Comparison of ENCODE assay signal across 9 mouse cellular contexts in genomic region chrX:96162571-96162970, GRCm38 (mm10).
A peak's percentile ranks its signal among the peaks of the same experiment; 100 is the strongest.
DNase-seq lines count a peak whose midpoint lies in the region; ATAC-seq and TF ChIP-seq lines count a peak whose summit lies in the region.
"Had no signal": no experiment of that assay in that cellular context is flagged by ENCODE, and none has a peak within 500 bp of the region (broad histone marks: within the 10 kb centered on the region; RNA-seq: fewer than 3 reads in every experiment).

No protein-coding gene starts in this region.

- H3K9ac ChIP-seq in intestine, postnatal 0 days (ENCODE audit: low read depth, low read length) = no peak overlapping the region
- no peak overlapping the region for H3K9ac ChIP-seq in intestine, embryonic 15.5 days
- H3K9ac ChIP-seq in hindbrain, embryonic 16.5 days (ENCODE audit: low read depth, low read length) = no peak overlapping the region
- H3K9ac ChIP-seq: limb, embryonic 12.5 days had no signal

- H3K4me3 ChIP-seq in intestine, postnatal 0 days (ENCODE audit: low read depth, low read length) = no peak overlapping the region
- no peak overlapping the region for H3K4me3 ChIP-seq in intestine, embryonic 15.5 days (replicated peaks)
- H3K4me3 ChIP-seq in hindbrain, embryonic 16.5 days (ENCODE audit: low read length) = no peak overlapping the region
- H3K4me3 ChIP-seq: limb, embryonic 12.5 days had no signal

- H3K9me3 ChIP-seq in intestine, postnatal 0 days (ENCODE audit: control insufficient read depth) = no peaks in the 10 kb centered on the region
- no peaks in the 10 kb centered on the region for H3K9me3 ChIP-seq in intestine, embryonic 15.5 days
- no peaks in the 10 kb centered on the region for H3K9me3 ChIP-seq in hindbrain, embryonic 16.5 days (ENCODE audit: control insufficient read depth, low read length)
- H3K9me3 ChIP-seq: limb, embryonic 12.5 days had no signal

- H3K27me3 ChIP-seq in intestine, postnatal 0 days (replicated peaks; ENCODE audit: control insufficient read depth, insufficient read depth, low read length) = no peaks in the 10 kb centered on the region
- no peaks in the 10 kb centered on the region for H3K27me3 ChIP-seq in intestine, embryonic 15.5 days (replicated peaks)
- no peaks in the 10 kb centered on the region for H3K27me3 ChIP-seq in hindbrain, embryonic 16.5 days (replicated peaks; ENCODE audit: control insufficient read depth, insufficient read depth, low read length)
- H3K27me3 ChIP-seq: limb, embryonic 12.5 days had no signal

- H3K4me1 ChIP-seq in intestine, postnatal 0 days (replicated peaks; ENCODE audit: control insufficient read depth, insufficient read depth, low read length) = no peaks in the 10 kb centered on the region
- no peaks in the 10 kb centered on the region for H3K4me1 ChIP-seq in intestine, embryonic 15.5 days (replicated peaks)
- H3K4me1 ChIP-seq in hindbrain, embryonic 16.5 days (ENCODE audit: control insufficient read depth, insufficient read depth, low read depth, low read length) = no peaks in the 10 kb centered on the region
- H3K4me1 ChIP-seq: limb, embryonic 12.5 days had no signal

- no peak overlapping the region for H3K4me2 ChIP-seq in intestine, postnatal 0 days (replicated peaks; ENCODE audit: low read depth)
- no peak overlapping the region for H3K4me2 ChIP-seq in intestine, embryonic 15.5 days (replicated peaks)
- no peak overlapping the region for H3K4me2 ChIP-seq in hindbrain, embryonic 16.5 days (ENCODE audit: low read length)
- H3K4me2 ChIP-seq: limb, embryonic 12.5 days had no signal

- intact Hi-C loops in left cerebral cortex, postnatal 10 days (cut with DNase I) = no loop called here

- peak; percentile 66 for TF ChIP-seq CTCF in intestine, postnatal 0 days (IDR thresholded peaks at IDR 0.05; ENCODE audit: low read depth)

- ATAC-seq in intestine, postnatal 0 days = no peak
- no peak for ATAC-seq in intestine, embryonic 15.5 days
- no peak for ATAC-seq in hindbrain, embryonic 16.5 days

- 89% methylated on average over 2 of the region's 2 CpGs for WGBS in intestine, postnatal 0 days
- WGBS in intestine, embryonic 15.5 days = 81% methylated on average over 2 of the region's 2 CpGs
- WGBS in hindbrain, embryonic 16.5 days = 85% methylated on average over 2 of the region's 2 CpGs

- H3K36me3 ChIP-seq in intestine, postnatal 0 days (ENCODE audit: control insufficient read depth, insufficient read depth) = no peaks in the 10 kb centered on the region
- H3K36me3 ChIP-seq in intestine, embryonic 15.5 days = no peaks in the 10 kb centered on the region
- no peaks in the 10 kb centered on the region for H3K36me3 ChIP-seq in hindbrain, embryonic 16.5 days (ENCODE audit: control insufficient read depth, insufficient read depth, low read length)

- no peak overlapping the region for H3K27ac ChIP-seq in intestine, postnatal 0 days (ENCODE audit: low read depth, low read length)
- no peak overlapping the region for H3K27ac ChIP-seq in intestine, embryonic 15.5 days
- no peak overlapping the region for H3K27ac ChIP-seq in hindbrain, embryonic 16.5 days (ENCODE audit: low read depth, low read length)
- H3K27ac ChIP-seq: limb, embryonic 12.5 days had no signal

- peak; percentile 1 to 26 for DNase-seq in CD8-positive naive resting alpha-beta T cell, adult 2 months (ENCODE audit: low read depth in 2 of 2, low spot score in 2 of 2)
- DNase-seq in ZHBTc4 (ENCODE audit: low read depth, low spot score) = peak; percentile 57
- peak; percentile 38 for DNase-seq in kidney, postnatal 14 days
- no peak for DNase-seq in right cerebral cortex, postnatal 36 days (ENCODE audit: low spot score in 2 of 2)
- no peak for DNase-seq in left cerebral cortex, postnatal 10 days (ENCODE audit: extremely low spot score in 1 of 2, low spot score in 2 of 2)

Comparison
In these comparisons a context has a peak if more than half of its experiments do, and no peak if none do; other contexts are left out.
1. DNase-seq: peak in CD8-positive naive resting alpha-beta T cell, adult 2 months (2 of 2), ZHBTc4 (single experiment) and kidney, postnatal 14 days (single experiment); none in right cerebral cortex, postnatal 36 days (0 of 2) and left cerebral cortex, postnatal 10 days (0 of 2).